Mouse (Mus musculus) G1E (cell line): ENCODE measurements around the gene Trp53tg5.

ENCODE experiments used
- CTCF ChIP-seq: IDR thresholded peaks from 2 replicates; pipeline ENCODE4 v1.5.1; 2012; ENCODE audit warnings: low read depth, low read length, inconsistent platforms, mixed read lengths
- POLR2AphosphoS5 ChIP-seq: IDR thresholded peaks from 2 replicates; pipeline ENCODE4 v1.6.1; 2012; ENCODE audit warnings: low read depth, low read length, inconsistent platforms; ENCODE audit not compliant: insufficient replicate concordance
- TAL1 ChIP-seq: conservative IDR thresholded peaks from 2 replicates; pipeline ENCODE4 v1.6.1; 2012; ENCODE audit warnings: low read depth, low read length, inconsistent platforms, mixed read lengths

- no peak for TF ChIP-seq CTCF
- no peak for TF ChIP-seq POLR2AphosphoS5
- TF ChIP-seq TAL1: no peak
These were observed 14.3 kb upstream of the Trp53tg5 start for GRCm38 (mm10) chr2:164487812-164488211.
